Mouse (Mus musculus): Measurements from ENCODE around the gene Fads1. TPM values are rescaled to one million over a fixed set of nuclear protein-coding genes. Genes with fewer than 3 reads are reported as not detected.

Gene Fads1
- polyA plus RNA-seq, 1 experiment from 2014 or later, result 142 TPM

- 0 out of 2 replicates have a peak overlapping the region, but pooled peaks have one; percentile 75 for H3K27ac ChIP-seq (ENCODE audit: low read depth)
- no peak overlapping the region for H3K9ac ChIP-seq (ENCODE audit: low read length)
- ATAC-seq (replicated peaks; ENCODE audit: low FRiP score, low TSS enrichment, low read depth) (no peak), DNase-seq (ENCODE audit: low spot score) (no peak)
- no peak overlapping the region for H3K4me2 ChIP-seq (ENCODE audit: low read length)
- WGBS, result 66% methylated on average over 4 of the region's 4 CpGs
- H3K36me3 ChIP-seq (ENCODE audit: control insufficient read depth, insufficient read depth, low read length), result peaks cover 15% of the 10 kb centered on the region; the same call in 1 of the 2 replicates
- H3K27me3 ChIP-seq (replicated peaks; ENCODE audit: control insufficient read depth, insufficient read depth, low read length), result no peaks in the 10 kb centered on the region
- H3K4me1 ChIP-seq (replicated peaks; ENCODE audit: control insufficient read depth, insufficient read depth, low read length), result peaks cover 38% of the 10 kb centered on the region
- no peak overlapping the region for H3K4me3 ChIP-seq (ENCODE audit: low read depth, low read length)
- no peaks in the 10 kb centered on the region for H3K9me3 ChIP-seq (ENCODE audit: control insufficient read depth, low read length)
Measured at GRCm38 (mm10) chr19:10223561-10223960, 40.9 kb downstream of the Fads1 start.

DNA sequence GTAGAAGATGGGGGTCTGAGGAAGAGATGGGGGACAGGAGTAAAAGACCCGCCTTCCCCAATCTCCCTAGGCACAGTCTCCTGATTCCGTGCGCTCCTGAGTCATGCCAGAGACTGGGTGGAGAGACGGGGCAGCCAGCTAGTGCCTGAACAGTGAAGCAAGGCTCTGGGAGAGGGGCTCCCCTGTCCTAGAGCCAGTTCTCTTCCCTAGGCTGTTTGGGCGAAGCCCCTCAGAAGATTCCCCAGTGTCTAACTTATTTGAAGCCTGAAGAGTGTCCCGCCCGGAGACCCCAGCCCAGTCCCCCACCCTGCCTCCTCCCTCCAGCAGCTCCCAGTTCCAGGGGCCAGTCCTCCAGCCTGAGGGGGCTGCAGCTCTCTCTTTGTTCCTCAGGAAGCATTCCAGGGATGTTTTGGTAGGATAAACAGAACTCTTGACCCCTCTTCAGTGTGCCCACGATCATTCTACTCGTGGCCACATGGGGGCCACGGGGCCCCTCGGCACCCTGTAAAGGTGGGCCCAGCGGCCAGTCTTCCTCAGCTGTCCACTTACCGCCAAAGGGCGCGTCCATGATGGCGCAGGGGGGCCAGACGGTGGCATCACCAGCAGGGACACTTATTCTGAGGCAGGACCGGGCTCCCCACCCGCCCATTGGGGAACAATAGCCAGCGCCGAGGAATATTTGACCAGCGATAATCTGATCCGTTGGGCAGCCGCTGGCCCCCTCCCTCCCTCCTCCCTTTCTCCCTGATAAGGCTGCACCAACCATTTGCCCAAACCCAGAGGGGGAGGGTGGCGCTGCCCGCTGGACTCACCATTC, 42.2 kb downstream of the Fads1 start:
- Histone ChIP-seq H3K9me3 (ENCODE audit: control insufficient read depth, low read length) (no peaks in the 10 kb centered on the region), H3K27ac (ENCODE audit: low read depth) (peak overlapping the region; percentile 70), H3K4me1 (replicated peaks; ENCODE audit: control insufficient read depth, insufficient read depth, low read length) (peaks cover 38% of the 10 kb centered on the region), H3K36me3 (ENCODE audit: control insufficient read depth, insufficient read depth, low read length) (peaks cover 18% of the 10 kb centered on the region; the same call in 1 of the 2 replicates), H3K9ac (ENCODE audit: low read length) (no peak overlapping the region), H3K4me2 (ENCODE audit: low read length) (peak overlapping the region; percentile 43), H3K4me3 (ENCODE audit: low read depth, low read length) (0 out of 2 replicates have a peak overlapping the region, but pooled peaks have one; percentile 11), H3K27me3 (replicated peaks; ENCODE audit: control insufficient read depth, insufficient read depth, low read length) (no peaks in the 10 kb centered on the region)
- WGBS, result 12% methylated on average over 26 of the region's 26 CpGs
- ATAC-seq (replicated peaks; ENCODE audit: low FRiP score, low TSS enrichment, low read depth) (0 out of 2 replicates have a peak, but pooled peaks have one; percentile 3), DNase-seq (ENCODE audit: low spot score) (no peak)

GRCm38 (mm10) chr19:10225767-10226166, 43.1 kb downstream of the Fads1 start:
- Histone ChIP-seq H3K27ac (ENCODE audit: low read depth) (no peak overlapping the region), H3K4me1 (replicated peaks; ENCODE audit: control insufficient read depth, insufficient read depth, low read length) (peaks cover 45% of the 10 kb centered on the region), H3K4me2 (ENCODE audit: low read length) (no peak overlapping the region), H3K36me3 (ENCODE audit: control insufficient read depth, insufficient read depth, low read length) (peaks cover 15% of the 10 kb centered on the region; the same call in 1 of the 2 replicates), H3K9me3 (ENCODE audit: control insufficient read depth, low read length) (no peaks in the 10 kb centered on the region), H3K27me3 (replicated peaks; ENCODE audit: control insufficient read depth, insufficient read depth, low read length) (no peaks in the 10 kb centered on the region), H3K4me3 (ENCODE audit: low read depth, low read length) (no peak overlapping the region), H3K9ac (ENCODE audit: low read length) (no peak overlapping the region)
- DNase-seq (ENCODE audit: low spot score) (no peak), ATAC-seq (replicated peaks; ENCODE audit: low FRiP score, low TSS enrichment, low read depth) (no peak)
- WGBS, result 51% methylated on average over 4 of the region's 4 CpGs

DNA sequence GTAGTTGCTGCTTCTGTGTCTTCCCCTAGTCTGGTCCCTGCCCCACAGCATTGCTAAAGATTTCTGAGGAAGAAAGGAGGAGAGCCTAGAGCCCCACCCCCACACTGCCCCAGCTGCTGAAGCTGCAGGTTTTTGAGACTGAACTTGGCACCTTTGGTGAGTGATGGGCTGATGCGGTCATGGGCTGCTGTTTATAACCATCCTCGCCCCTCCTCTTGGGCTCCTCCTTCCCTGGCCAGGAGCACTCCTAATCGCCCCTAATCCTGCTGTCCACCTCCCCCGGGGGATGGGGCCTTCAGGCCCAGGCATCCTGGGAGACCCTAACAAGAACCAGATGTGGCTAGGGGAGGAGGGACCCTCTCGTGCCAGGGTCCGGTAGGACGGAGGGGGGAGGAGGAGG, 48.3 kb downstream of the Fads1 start:
- H3K27ac ChIP-seq (ENCODE audit: low read depth), result no peak overlapping the region
- H3K27me3 ChIP-seq (replicated peaks; ENCODE audit: control insufficient read depth, insufficient read depth, low read length), result no peaks in the 10 kb centered on the region
- no peak for DNase-seq (ENCODE audit: low spot score)
- H3K4me1 ChIP-seq (replicated peaks; ENCODE audit: control insufficient read depth, insufficient read depth, low read length), result peaks cover 28% of the 10 kb centered on the region
- H3K9ac ChIP-seq (ENCODE audit: low read length), result no peak overlapping the region
- peaks cover 15% of the 10 kb centered on the region; the same call in 1 of the 2 replicates for H3K36me3 ChIP-seq (ENCODE audit: control insufficient read depth, insufficient read depth, low read length)
- no peaks in the 10 kb centered on the region for H3K9me3 ChIP-seq (ENCODE audit: control insufficient read depth, low read length)
- ATAC-seq (replicated peaks; ENCODE audit: low FRiP score, low TSS enrichment, low read depth), result peak; percentile 25; the same call in 1 of the 2 replicates
- no peak overlapping the region for H3K4me2 ChIP-seq (ENCODE audit: low read length)
- H3K4me3 ChIP-seq (ENCODE audit: low read depth, low read length), result no peak overlapping the region
- 11% methylated on average over 7 of the region's 7 CpGs for WGBS

- 24% methylated on average over 5 of the region's 5 CpGs for WGBS
- DNase-seq (ENCODE audit: low spot score) (no peak), ATAC-seq (replicated peaks; ENCODE audit: low FRiP score, low TSS enrichment, low read depth) (no peak)
- Histone ChIP-seq H3K9me3 (ENCODE audit: control insufficient read depth, low read length) (no peaks in the 10 kb centered on the region), H3K4me2 (ENCODE audit: low read length) (no peak overlapping the region), H3K27me3 (replicated peaks; ENCODE audit: control insufficient read depth, insufficient read depth, low read length) (no peaks in the 10 kb centered on the region), H3K4me1 (replicated peaks; ENCODE audit: control insufficient read depth, insufficient read depth, low read length) (peaks cover 28% of the 10 kb centered on the region), H3K36me3 (ENCODE audit: control insufficient read depth, insufficient read depth, low read length) (peaks cover 15% of the 10 kb centered on the region; the same call in 1 of the 2 replicates), H3K4me3 (ENCODE audit: low read depth, low read length) (no peak overlapping the region), H3K9ac (ENCODE audit: low read length) (no peak overlapping the region), H3K27ac (ENCODE audit: low read depth) (peak overlapping the region; percentile 69; the same call in 1 of the 2 replicates)
Measured at GRCm38 (mm10) chr19:10231871-10232270, 49.2 kb downstream of the Fads1 start.

- peaks cover 28% of the 10 kb centered on the region for H3K4me1 ChIP-seq (replicated peaks; ENCODE audit: control insufficient read depth, insufficient read depth, low read length)
- no peak overlapping the region for H3K27ac ChIP-seq (ENCODE audit: low read depth)
- WGBS, result 39% methylated on average over 9 of the region's 9 CpGs
- peaks cover 15% of the 10 kb centered on the region; the same call in 1 of the 2 replicates for H3K36me3 ChIP-seq (ENCODE audit: control insufficient read depth, insufficient read depth, low read length)
- no peaks in the 10 kb centered on the region for H3K9me3 ChIP-seq (ENCODE audit: control insufficient read depth, low read length)
- H3K27me3 ChIP-seq (replicated peaks; ENCODE audit: control insufficient read depth, insufficient read depth, low read length), result no peaks in the 10 kb centered on the region
- no peak for ATAC-seq (replicated peaks; ENCODE audit: low FRiP score, low TSS enrichment, low read depth)
- no peak for DNase-seq (ENCODE audit: low spot score)
- H3K4me2 ChIP-seq (ENCODE audit: low read length), result no peak overlapping the region
- no peak overlapping the region for H3K4me3 ChIP-seq (ENCODE audit: low read depth, low read length)
- H3K9ac ChIP-seq (ENCODE audit: low read length), result no peak overlapping the region
Measured at GRCm38 (mm10) chr19:10232327-10233017, 49.8 kb downstream of the Fads1 start.

DNA sequence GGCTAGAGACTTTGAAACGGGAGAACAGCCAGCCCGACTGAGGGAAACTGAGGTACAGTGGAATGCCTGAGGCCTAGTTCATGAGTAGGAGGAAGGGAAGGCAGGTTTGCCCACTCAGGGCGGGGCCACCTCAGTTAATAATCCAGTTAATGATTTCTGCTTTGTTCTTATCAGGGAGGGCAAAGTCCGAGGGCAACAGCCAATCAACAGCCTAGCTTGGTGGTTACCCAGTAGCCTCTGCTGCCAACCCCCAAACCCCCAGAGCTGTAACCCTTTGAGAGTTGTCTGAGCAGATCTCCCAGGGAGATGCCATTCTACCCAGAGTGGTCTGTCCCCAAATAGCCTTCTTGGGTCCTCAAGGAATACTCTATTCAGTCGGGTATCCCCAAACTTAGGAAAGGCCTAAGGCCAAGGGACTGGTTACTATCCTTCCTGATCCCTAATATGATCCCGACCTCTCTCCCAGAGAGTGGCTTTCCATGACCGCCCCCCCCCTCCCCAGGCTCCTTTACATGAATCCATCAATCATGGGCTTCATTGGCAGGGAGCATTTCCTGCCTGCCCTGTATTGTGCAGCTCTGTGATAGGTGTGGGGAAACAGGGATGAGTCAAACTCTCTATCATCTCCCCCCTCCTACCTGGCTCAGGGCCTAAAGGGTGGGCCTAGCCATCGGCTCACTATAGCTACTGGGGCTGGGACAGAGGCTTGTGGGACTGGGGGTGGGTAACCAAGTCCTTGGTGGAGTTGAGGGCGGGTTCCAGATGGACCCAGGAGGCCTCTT, 53.3 kb downstream of the Fads1 start:
- 63% methylated on average over 9 of the region's 9 CpGs for WGBS
- 0 out of 2 replicates have a peak, but pooled peaks cover 3% of the 10 kb centered on the region for H3K36me3 ChIP-seq (ENCODE audit: control insufficient read depth, insufficient read depth, low read length)
- peaks cover 38% of the 10 kb centered on the region for H3K4me1 ChIP-seq (replicated peaks; ENCODE audit: control insufficient read depth, insufficient read depth, low read length)
- DNase-seq (ENCODE audit: low spot score) (peak; percentile 65), ATAC-seq (replicated peaks; ENCODE audit: low FRiP score, low TSS enrichment, low read depth) (peak; percentile 65)
- no peaks in the 10 kb centered on the region for H3K9me3 ChIP-seq (ENCODE audit: control insufficient read depth, low read length)
- no peaks in the 10 kb centered on the region for H3K27me3 ChIP-seq (replicated peaks; ENCODE audit: control insufficient read depth, insufficient read depth, low read length)
- H3K9ac ChIP-seq (ENCODE audit: low read length), result no peak overlapping the region
- H3K4me2 ChIP-seq (ENCODE audit: low read length), result peak overlapping the region; percentile 16
- H3K27ac ChIP-seq (ENCODE audit: low read depth), result 0 out of 2 replicates have a peak overlapping the region, but pooled peaks have one; percentile 29
- no peak overlapping the region for H3K4me3 ChIP-seq (ENCODE audit: low read depth, low read length)

DNA sequence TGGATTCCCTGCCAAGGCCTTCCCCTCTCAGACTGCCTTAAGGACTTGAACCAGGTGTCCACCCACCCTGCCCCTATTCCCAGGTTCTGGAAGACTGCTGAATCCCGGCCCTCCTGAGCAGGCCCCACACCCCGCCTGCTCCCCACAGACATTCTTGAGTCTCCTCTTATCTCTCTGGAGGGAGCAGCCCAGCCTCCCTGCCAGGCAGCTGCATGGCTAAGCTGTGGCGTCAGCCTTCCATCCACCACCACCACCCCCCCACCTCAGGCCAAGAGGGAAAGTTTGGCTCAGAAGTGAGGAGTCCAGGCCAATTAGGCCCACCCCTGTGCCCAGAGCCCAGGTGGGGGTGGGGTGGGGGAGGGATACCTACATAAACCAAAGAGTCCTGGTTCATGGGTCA, 55.8 kb downstream of the Fads1 start:
- Histone ChIP-seq H3K9ac (ENCODE audit: low read length) (no peak overlapping the region), H3K9me3 (ENCODE audit: control insufficient read depth, low read length) (no peaks in the 10 kb centered on the region), H3K4me3 (ENCODE audit: low read depth, low read length) (no peak overlapping the region), H3K36me3 (ENCODE audit: control insufficient read depth, insufficient read depth, low read length) (0 out of 2 replicates have a peak, but pooled peaks cover 3% of the 10 kb centered on the region), H3K27me3 (replicated peaks; ENCODE audit: control insufficient read depth, insufficient read depth, low read length) (no peaks in the 10 kb centered on the region), H3K4me1 (replicated peaks; ENCODE audit: control insufficient read depth, insufficient read depth, low read length) (peaks cover 24% of the 10 kb centered on the region), H3K27ac (ENCODE audit: low read depth) (peak overlapping the region; percentile 60), H3K4me2 (ENCODE audit: low read length) (peak overlapping the region; percentile 66)
- DNase-seq (ENCODE audit: low spot score) (no peak), ATAC-seq (replicated peaks; ENCODE audit: low FRiP score, low TSS enrichment, low read depth) (0 out of 2 replicates have a peak, but pooled peaks have one; percentile 15)
- 27% methylated on average over 3 of the region's 3 CpGs for WGBS

Measured in intestine, embryonic 14.5 days (tissue).